Mouse (Mus musculus): Measurements from ENCODE around the gene Pcnx2.
A peak's percentile ranks its signal among the peaks of the same experiment; 100 is the strongest.

Pcnx2 gene

DNA sequence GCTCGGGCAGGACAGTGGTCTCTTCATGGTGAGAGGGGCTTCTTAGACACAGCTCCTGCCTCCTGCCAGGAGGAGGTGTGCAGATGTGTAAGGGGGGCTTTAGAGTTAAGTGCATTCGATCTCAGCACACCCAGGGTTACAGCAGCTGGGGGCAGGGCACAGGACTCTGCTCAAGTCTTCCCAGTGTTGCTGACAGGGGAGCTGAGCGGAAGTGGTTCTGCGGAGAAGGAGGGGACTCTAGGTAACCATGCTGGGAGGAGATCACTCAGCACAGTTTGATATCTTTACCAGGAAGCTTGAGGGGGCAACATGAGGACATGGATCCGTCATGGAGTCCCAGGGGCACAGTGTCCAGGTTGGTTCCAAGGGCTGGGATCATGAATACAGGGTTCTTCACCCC, 156.7 kb downstream of the Pcnx2 start:
- no peak for DNase-seq (ENCODE audit: low read depth, low spot score)
- no peaks in the 10 kb centered on the region for H3K27me3 ChIP-seq (ENCODE audit: control insufficient read depth, insufficient read depth, low read length, poor library complexity, severe bottlenecking)
- H3K36me3 ChIP-seq (ENCODE audit: control insufficient read depth, insufficient read depth, low read length, poor library complexity, severe bottlenecking): peaks cover 2% of the 10 kb centered on the region

DNA sequence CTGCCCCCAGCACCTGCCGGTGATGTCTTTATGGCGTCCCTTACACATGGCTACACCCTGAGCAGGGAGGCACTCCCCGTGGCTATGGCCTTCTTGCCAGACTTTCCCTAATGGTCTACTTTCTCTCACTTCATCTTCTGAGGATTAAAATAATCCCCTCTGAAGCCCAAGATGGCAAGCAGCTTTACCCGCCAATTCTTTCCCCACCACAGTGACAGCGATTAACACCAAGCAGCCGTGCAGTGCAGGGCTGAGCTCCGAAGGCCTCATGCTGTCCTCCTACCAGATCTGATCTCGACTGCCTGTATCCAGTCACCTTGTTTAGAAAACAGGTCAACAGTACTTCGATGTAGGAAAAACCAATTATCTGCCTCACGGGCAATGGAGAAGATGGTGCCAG, 157.5 kb downstream of the Pcnx2 start:
- DNase-seq (ENCODE audit: low read depth, low spot score): no peak
- H3K27me3 ChIP-seq (ENCODE audit: control insufficient read depth, insufficient read depth, low read length, poor library complexity, severe bottlenecking): no peaks in the 10 kb centered on the region
- H3K36me3 ChIP-seq (ENCODE audit: control insufficient read depth, insufficient read depth, low read length, poor library complexity, severe bottlenecking): peaks cover 2% of the 10 kb centered on the region

DNA sequence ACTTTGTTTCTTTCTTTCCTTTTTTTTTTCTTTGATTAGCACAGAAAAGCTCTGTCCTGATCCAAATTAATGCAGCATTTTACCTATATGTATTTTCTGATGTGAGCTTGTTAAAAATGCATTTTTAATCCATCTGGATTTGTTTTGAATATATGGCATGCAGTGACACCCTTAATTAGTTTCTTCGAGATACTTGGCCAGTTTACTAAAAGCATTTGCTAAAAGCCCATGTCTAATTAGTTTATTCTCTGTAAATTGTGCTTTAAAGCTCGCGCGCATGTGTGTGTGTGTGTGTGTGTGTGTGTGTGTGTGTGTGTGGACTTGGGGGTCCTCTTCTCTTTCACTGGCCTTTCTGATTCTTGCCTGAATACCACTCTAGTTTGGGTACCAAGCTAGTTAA, 159.2 kb downstream of the Pcnx2 start:
- DNase-seq (ENCODE audit: low read depth, low spot score): no peak
- Histone ChIP-seq H3K27me3 (ENCODE audit: control insufficient read depth, insufficient read depth, low read length, poor library complexity, severe bottlenecking) (no peaks in the 10 kb centered on the region), H3K36me3 (ENCODE audit: control insufficient read depth, insufficient read depth, low read length, poor library complexity, severe bottlenecking) (peaks cover 2% of the 10 kb centered on the region)

DNA sequence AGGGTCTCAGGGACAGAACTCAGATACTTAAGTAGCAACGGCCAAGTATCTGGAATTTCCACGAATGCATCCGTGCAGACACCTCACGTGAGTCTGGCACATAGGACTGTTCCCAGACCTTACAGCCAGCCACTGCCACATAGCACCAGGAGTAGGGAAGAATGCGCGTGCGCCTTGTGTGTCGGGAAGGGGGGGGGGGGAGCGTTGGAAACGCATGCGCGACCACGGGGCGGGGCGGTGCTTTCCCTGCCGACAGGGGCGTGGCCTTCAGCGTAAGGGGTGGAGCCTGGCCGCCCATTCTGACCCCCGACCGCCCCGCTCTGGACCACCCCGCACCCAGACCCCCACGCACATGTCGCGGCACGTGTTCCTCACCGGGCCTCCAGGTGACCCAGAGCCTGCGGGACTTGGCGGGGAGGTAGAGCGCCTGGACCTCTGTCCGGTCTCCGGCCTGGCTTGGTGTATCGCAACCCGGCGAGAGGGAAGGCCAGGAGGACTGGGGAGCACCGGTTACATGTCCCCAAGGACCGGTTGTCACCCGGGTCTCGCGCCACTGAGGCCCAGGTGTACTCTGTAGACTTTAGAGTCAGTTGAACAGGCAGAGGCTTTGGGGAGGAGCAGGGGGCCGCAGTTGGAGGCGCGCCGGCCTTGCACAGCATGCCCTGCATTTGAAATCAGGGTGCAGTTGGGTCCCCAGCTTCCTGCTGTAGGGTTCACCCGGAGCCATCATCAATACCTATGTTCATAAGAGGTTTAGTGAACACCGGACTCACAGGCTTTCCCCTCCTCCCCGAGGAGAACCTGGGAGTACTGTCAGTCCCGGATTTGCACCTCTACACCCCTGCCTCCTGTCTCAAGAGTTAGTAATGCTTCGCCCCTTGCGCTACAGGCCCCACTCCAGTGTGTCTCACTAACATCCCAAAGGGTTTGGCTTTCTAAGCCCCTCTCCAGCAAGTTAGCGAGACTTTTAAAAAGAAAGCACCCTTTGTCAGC, 163.9 kb downstream of the Pcnx2 start:
- peaks cover 2% of the 10 kb centered on the region for H3K36me3 ChIP-seq (ENCODE audit: control insufficient read depth, insufficient read depth, low read length, poor library complexity, severe bottlenecking)
- peak; percentile 75 for DNase-seq (ENCODE audit: low read depth, low spot score)
- H3K27me3 ChIP-seq (ENCODE audit: control insufficient read depth, insufficient read depth, low read length, poor library complexity, severe bottlenecking): no peaks in the 10 kb centered on the region

DNA sequence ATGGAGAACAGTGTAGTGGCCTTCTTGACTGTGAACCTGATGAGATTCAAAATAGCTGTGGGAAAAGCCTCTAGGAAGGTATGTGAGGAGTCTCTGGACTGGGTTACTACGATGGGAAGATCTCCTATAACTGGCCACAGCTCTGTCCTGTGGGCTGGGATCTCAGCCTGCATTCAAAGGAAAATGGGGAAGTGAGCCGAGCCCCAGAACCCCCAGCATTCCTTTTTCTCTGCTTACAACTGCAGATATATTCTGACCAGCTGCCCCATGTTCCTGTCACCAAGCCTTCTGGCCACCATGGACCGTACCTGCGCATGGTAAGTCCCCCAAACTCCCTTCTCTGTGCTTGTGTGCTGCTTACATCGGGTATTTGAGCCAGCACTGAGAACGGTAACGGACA, 168.4 kb downstream of the Pcnx2 start, which contains the start of gene Ntpcr:
TSS of gene Ntpcr (plus strand) at position 218 of the 400 bp plus-strand sequence.
- Histone ChIP-seq H3K27me3 (ENCODE audit: control insufficient read depth, insufficient read depth, low read length, poor library complexity, severe bottlenecking) (no peaks in the 10 kb centered on the region), H3K36me3 (ENCODE audit: control insufficient read depth, insufficient read depth, low read length, poor library complexity, severe bottlenecking) (no peaks in the 10 kb centered on the region)
- no peak for DNase-seq (ENCODE audit: low read depth, low spot score)

DNA sequence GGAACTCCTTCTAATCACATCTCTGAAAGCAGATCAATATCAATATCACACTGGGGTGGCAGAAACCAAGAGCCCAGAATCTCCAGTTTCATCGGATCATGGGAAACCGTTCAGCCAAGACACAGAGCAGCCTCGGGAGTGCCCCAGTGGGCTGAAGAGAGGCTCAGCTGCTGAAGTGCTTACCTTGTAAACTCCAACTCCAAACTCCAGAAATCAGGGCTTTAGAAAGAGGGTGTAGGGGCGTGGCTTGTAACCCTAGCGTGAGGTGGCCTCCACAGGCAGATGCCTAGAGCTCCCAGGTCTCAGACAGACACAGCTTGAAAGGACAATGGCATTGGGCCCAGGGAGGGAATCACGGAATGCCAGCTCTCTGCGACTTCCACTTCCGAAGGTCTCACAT, 170.3 kb downstream of the Pcnx2 start:
- Histone ChIP-seq H3K27me3 (ENCODE audit: control insufficient read depth, insufficient read depth, low read length, poor library complexity, severe bottlenecking) (no peaks in the 10 kb centered on the region), H3K36me3 (ENCODE audit: control insufficient read depth, insufficient read depth, low read length, poor library complexity, severe bottlenecking) (no peaks in the 10 kb centered on the region)
- no peak for DNase-seq (ENCODE audit: low read depth, low spot score)

DNA sequence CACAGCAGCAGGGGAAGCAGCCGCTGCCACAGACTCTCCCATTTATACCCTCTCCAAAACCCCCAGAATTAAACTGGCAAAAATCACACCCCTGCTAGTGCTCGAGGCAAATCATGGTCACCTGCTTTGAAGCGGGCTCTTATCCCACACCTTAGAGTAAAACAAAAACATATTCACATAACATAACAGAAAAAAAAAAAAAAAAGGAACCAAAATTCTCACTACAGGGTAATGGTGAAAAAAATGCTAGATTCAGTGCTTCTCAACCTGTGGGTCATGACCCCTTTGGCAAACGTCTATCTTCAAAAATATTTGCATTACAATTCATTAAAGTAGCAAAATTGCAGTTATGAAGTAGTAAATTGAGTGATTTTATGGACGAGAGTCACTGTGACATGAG, 171.1 kb downstream of the Pcnx2 start:
- H3K36me3 ChIP-seq (ENCODE audit: control insufficient read depth, insufficient read depth, low read length, poor library complexity, severe bottlenecking): no peaks in the 10 kb centered on the region
- no peaks in the 10 kb centered on the region for H3K27me3 ChIP-seq (ENCODE audit: control insufficient read depth, insufficient read depth, low read length, poor library complexity, severe bottlenecking)
- DNase-seq (ENCODE audit: low read depth, low spot score): no peak

DNA sequence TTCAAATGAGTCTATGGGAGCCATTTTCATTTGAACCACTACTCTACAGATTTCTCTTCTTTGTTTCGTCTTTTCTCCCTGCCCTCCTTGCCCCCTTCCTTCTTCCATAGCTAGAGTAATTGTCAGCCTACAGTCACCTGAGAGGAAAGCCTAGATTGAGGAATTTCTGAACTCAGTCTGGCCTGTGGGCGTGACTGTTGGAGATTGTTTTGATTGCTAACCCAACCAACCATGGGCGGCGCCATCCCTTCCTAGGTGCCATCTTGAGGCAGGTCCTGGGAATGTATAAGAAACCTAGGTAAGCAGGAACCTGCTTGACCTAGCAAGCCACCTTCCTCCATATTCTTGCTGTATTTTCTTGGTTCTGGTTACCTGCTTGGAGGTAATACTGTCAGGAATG, 172.0 kb downstream of the Pcnx2 start:
- DNase-seq (ENCODE audit: low read depth, low spot score): no peak
- Histone ChIP-seq H3K27me3 (ENCODE audit: control insufficient read depth, insufficient read depth, low read length, poor library complexity, severe bottlenecking) (no peaks in the 10 kb centered on the region), H3K36me3 (ENCODE audit: control insufficient read depth, insufficient read depth, low read length, poor library complexity, severe bottlenecking) (no peaks in the 10 kb centered on the region)

DNA sequence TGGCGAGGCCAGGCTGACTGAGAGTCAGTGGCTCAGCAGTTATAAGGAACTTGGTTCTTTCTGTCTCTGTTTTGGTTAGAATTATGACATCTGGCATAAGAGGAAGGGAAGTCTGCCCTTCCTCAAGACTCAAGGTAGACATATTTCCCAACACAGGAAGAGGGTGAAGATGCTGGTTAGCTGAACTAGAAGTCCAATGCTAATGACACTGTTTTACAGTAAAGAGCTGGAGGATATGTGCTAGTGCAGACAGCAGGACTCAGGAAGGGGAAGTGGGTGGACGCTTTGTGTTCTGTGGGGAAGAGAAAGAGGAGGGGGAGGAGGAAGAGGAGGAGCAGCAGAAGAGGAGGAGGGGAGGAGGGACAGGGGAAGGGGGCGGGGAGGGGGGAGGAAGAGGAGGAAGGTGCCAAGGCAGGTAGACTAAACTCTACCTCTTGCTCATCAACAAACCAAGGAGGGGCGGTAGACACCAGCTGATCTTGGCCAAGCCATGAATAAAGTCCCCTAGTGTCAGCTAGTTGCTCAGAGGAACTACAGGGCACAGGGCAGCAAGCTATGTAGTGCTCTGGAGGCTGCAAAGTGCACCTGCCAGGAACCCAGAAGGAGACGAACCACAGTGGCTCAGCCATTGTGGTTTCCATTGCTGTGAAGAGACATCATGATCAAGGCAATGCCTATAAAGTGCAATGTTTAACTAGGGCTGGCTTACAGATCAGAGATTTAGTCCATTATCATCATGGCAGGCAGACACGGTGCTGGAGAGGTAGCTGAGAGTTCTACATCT, 172.9 kb downstream of the Pcnx2 start:
- no peaks in the 10 kb centered on the region for H3K36me3 ChIP-seq (ENCODE audit: control insufficient read depth, insufficient read depth, low read length, poor library complexity, severe bottlenecking)
- no peaks in the 10 kb centered on the region for H3K27me3 ChIP-seq (ENCODE audit: control insufficient read depth, insufficient read depth, low read length, poor library complexity, severe bottlenecking)
- peak; percentile 59 for DNase-seq (ENCODE audit: low read depth, low spot score)

DNA sequence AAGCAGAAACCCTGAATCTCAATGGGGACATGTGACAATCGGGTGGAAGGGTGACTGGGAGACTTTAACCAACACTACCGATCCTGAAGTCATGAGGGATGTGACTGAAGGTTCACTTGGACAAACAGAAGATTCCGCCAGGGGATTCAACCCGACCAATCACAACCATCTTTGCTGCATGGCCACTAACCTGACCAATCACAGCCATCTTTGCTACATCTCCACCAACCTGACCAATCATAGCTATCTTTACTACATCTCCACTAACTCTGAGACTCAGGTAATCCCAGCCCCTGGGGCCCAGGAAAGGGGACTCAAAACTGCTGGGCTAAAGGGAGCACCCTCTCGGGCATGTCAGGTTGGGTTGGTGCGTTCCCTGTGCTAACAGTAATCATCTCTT, 174.7 kb downstream of the Pcnx2 start:
- H3K36me3 ChIP-seq (ENCODE audit: control insufficient read depth, insufficient read depth, low read length, poor library complexity, severe bottlenecking): no peaks in the 10 kb centered on the region
- DNase-seq (ENCODE audit: low read depth, low spot score): no peak
- H3K27me3 ChIP-seq (ENCODE audit: control insufficient read depth, insufficient read depth, low read length, poor library complexity, severe bottlenecking): no peaks in the 10 kb centered on the region

DNA sequence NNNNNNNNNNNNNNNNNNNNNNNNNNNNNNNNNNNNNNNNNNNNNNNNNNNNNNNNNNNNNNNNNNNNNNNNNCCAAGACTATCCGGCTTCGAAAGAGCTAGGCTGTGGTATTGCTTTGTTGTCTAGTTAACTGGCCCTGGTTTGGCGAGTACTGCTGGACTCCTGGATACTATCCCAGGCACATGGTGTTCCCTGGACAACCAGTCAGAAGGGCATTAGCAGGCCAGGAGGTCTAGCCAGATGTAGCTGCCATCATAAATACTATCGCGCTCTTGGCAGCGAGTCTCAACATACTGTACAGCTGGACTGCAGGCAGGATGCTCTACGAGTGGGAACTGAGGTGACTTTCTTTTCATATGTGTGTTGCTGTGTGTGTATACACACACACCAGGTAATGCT, 175.4 kb downstream of the Pcnx2 start:
- DNase-seq (ENCODE audit: low read depth, low spot score): no peak
- H3K27me3 ChIP-seq (ENCODE audit: control insufficient read depth, insufficient read depth, low read length, poor library complexity, severe bottlenecking): no peaks in the 10 kb centered on the region
- H3K36me3 ChIP-seq (ENCODE audit: control insufficient read depth, insufficient read depth, low read length, poor library complexity, severe bottlenecking): no peaks in the 10 kb centered on the region

DNA sequence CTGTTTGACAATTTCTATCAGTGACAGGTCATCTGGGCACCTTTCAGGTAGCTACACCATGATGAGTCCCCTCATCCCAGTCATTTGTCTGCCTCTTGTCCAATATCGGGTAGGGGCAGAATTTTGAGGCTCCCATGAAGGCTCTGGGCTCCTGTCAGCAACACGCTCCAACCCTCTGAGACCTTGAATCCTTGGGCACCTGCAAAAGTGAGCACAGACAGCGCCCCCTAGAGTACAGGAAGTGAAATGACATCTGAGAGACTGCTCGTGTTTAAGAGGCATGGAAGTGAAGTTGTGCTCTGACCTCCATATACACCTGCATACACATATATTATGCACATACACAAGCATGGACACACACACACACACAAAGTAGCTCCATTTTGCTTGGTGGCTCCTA, 179.2 kb downstream of the Pcnx2 start:
- H3K27me3 ChIP-seq (ENCODE audit: control insufficient read depth, insufficient read depth, low read length, poor library complexity, severe bottlenecking): no peaks in the 10 kb centered on the region
- peak; percentile 49 for DNase-seq (ENCODE audit: low read depth, low spot score)

DNA sequence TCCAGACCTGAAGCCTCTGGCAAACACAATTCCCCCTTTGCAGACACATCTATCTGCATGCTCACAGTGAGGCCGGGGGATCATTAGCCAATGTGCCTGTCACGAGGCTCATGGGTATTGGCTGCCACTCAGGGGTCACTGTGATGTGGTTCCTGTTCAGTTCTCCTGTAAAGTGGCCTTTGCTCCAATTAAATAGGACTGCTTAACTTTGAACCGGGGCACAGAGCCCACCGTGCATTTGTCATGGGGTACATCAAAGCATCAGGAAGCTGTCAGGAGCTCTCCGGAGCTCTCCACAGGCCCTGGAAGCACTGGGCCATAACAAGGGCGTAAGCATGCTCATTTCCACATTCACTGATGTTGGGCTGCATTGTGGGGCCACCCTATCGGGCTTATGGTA, 181.5 kb downstream of the Pcnx2 start:
- no peak for DNase-seq (ENCODE audit: low read depth, low spot score)
- Histone ChIP-seq H3K36me3 (ENCODE audit: control insufficient read depth, insufficient read depth, low read length, poor library complexity, severe bottlenecking) (no peaks in the 10 kb centered on the region), H3K27me3 (ENCODE audit: control insufficient read depth, insufficient read depth, low read length, poor library complexity, severe bottlenecking) (no peaks in the 10 kb centered on the region)

More for the DNA sequence above, 179.2 kb downstream of the Pcnx2 start:
- no peaks in the 10 kb centered on the region for H3K36me3 ChIP-seq (ENCODE audit: control insufficient read depth, insufficient read depth, low read length, poor library complexity, severe bottlenecking)

DNA sequence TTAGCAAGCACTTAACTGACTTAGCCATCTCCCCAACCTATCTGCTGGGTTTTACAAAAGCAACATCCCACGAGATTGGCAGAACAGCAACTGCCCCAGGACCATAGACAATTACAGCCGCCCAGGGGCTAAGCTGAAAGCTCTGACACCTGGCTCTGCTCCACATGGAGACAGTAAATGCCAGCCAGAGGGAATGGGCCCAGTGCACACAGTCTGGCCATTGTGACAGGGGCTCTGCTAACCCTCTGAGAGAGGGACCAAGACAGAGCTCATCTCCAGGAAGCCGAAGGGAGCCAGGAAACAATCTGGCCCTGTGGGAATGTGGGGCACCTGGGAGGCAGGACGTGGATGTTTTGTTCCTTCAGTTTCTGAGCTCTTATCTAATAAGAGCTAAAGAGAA, 181.9 kb downstream of the Pcnx2 start:
- no peak for DNase-seq (ENCODE audit: low read depth, low spot score)
- Histone ChIP-seq H3K36me3 (ENCODE audit: control insufficient read depth, insufficient read depth, low read length, poor library complexity, severe bottlenecking) (no peaks in the 10 kb centered on the region), H3K27me3 (ENCODE audit: control insufficient read depth, insufficient read depth, low read length, poor library complexity, severe bottlenecking) (no peaks in the 10 kb centered on the region)

DNA sequence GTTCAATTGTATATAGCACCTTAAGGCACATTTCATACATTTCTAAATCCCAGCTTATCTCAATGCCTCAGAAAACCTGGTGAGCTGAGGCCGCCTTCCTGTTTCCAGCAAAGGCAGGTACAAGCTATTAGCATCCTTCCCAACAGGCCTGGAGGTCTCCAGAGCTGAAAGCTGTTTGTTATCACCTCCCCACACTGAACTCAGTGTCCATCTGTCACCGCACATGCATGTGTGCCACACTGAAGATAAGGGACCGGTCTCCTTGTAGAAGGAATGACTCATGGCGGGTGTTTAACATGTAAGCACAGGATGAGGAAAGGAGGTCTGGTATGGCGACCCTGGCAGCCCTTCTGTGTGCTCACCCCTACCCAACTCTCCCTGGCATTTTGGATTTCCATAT, 186.6 kb downstream of the Pcnx2 start:
- no peak for DNase-seq (ENCODE audit: low read depth, low spot score)
- Histone ChIP-seq H3K36me3 (ENCODE audit: control insufficient read depth, insufficient read depth, low read length, poor library complexity, severe bottlenecking) (no peaks in the 10 kb centered on the region), H3K27me3 (ENCODE audit: control insufficient read depth, insufficient read depth, low read length, poor library complexity, severe bottlenecking) (no peaks in the 10 kb centered on the region)
